Mouse (Mus musculus) embryonic fibroblast, embryonic 13.5 days (primary cell): ENCODE measurements around the gene Kif28.

ENCODE experiments used
- CTCF ChIP-seq: IDR thresholded peaks from 2 replicates; pipeline ENCODE4 v1.5.1; 2011; ENCODE audit warnings: mild to moderate bottlenecking, control low read depth, low read length, moderate library complexity, borderline replicate concordance; ENCODE audit not compliant: insufficient read depth
- POLR2A ChIP-seq: IDR thresholded peaks from 2 replicates; pipeline ENCODE4 v1.6.1; 2011; ENCODE audit warnings: low read depth, mild to moderate bottlenecking, control low read depth, low read length, moderate library complexity

GRCm38 (mm10) chr1:179715786-179716185 lies 29.3 kb downstream of the Kif28 start:
- TF ChIP-seq POLR2A (no peak), CTCF (no peak)
